Mouse (Mus musculus) G1E (cell line): ENCODE measurements around the gene Bcl11b. TPM values are rescaled to one million over a fixed set of nuclear protein-coding genes. Genes with fewer than 3 reads are reported as not detected.

Source experiments
- ATAC-seq: 2 replicates; pipeline ENCODE4 v1.8.0; 2016; ENCODE audit warnings: mild to moderate bottlenecking; ENCODE audit not compliant: insufficient number of reproducible peaks, poor library complexity, low FRiP score, severe bottlenecking; ENCODE audit errors: extremely low read depth
- DNase-seq: peaks from one replicate; pipeline ENCODE4 v3.0.0; 2012; ENCODE audit warnings: low spot score
- H3K27me3 ChIP-seq: 2 replicates; pipeline ENCODE4 v1.6.1; 2012; ENCODE audit warnings: mild to moderate bottlenecking, low read length, inconsistent platforms; ENCODE audit not compliant: insufficient read depth
- H3K36me3 ChIP-seq: replicated peaks from 2 replicates; pipeline ENCODE3; 2012; ENCODE audit warnings: mild to moderate bottlenecking, inconsistent platforms
- H3K4me1 ChIP-seq: 2 replicates; pipeline ENCODE4 v1.6.1; 2012; ENCODE audit warnings: low read depth, low read length, inconsistent platforms, mixed read lengths; ENCODE audit not compliant: insufficient read depth
- H3K4me3 ChIP-seq: 2 replicates; pipeline ENCODE4 v1.5.1; 2012; ENCODE audit warnings: low read depth, mild to moderate bottlenecking, inconsistent platforms, low read length, moderate library complexity, mixed read lengths
- H3K9me3 ChIP-seq: replicated peaks from 2 replicates; pipeline ENCODE4 v1.6.1; 2012; ENCODE audit warnings: inconsistent platforms
- CTCF ChIP-seq: IDR thresholded peaks from 2 replicates; pipeline ENCODE4 v1.5.1; 2012; ENCODE audit warnings: low read depth, low read length, inconsistent platforms, mixed read lengths
- GATA1 ChIP-seq: IDR thresholded peaks from 2 replicates; pipeline ENCODE4 v1.6.1; 2012; ENCODE audit warnings: borderline replicate concordance, low read length, inconsistent platforms, mixed read lengths
- GATA2 ChIP-seq: IDR thresholded peaks from 2 replicates; pipeline ENCODE4 v1.6.1; 2012; ENCODE audit warnings: low read depth, low read length, inconsistent platforms, borderline replicate concordance
- POLR2AphosphoS5 ChIP-seq: IDR thresholded peaks from 2 replicates; pipeline ENCODE4 v1.6.1; 2012; ENCODE audit warnings: low read depth, low read length, inconsistent platforms; ENCODE audit not compliant: insufficient replicate concordance
- TAL1 ChIP-seq: conservative IDR thresholded peaks from 2 replicates; pipeline ENCODE4 v1.6.1; 2012; ENCODE audit warnings: low read depth, low read length, inconsistent platforms, mixed read lengths
- polyA plus RNA-seq: library from polyadenylated mRNA; stranded (reverse); fragments of >175 nt; gene quantifications from 2 replicates; pipeline ENCODE4 v1.2.3, GENCODE M21; 2012
- total RNA-seq, 2 experiments: library from RNA; stranded (forward) in 1 of 2; stranded (reverse) in 1 of 2; fragments of 200-1000 nt in 1 of 2; fragments of >200 nt in 1 of 2; fragmentation: Nextera tagmentation in 1 of 2; gene quantifications; 2 replicates each; pipeline ENCODE4 v1.2.3; 2014 to 2017

The Bcl11b gene
- total and polyA plus RNA-seq, 3 experiments = 0.05 TPM; not detected in 2

- DNase-seq (no peak), ATAC-seq (no peak)
- Histone ChIP-seq H3K9me3 (peaks cover 76% of the 10 kb centered on the region), H3K4me3 (no peak overlapping the region), H3K27me3 (no peaks in the 10 kb centered on the region), H3K36me3 (no peaks in the 10 kb centered on the region), H3K4me1 (no peaks in the 10 kb centered on the region)
- TF ChIP-seq GATA1 (no peak), TAL1 (no peak), GATA2 (no peak), CTCF (no peak), POLR2AphosphoS5 (no peak)
Observed at GRCm38 (mm10) chr12:108035412-108036078, 32.1 kb upstream of the Bcl11b start.

GRCm38 (mm10) chr12:108022835-108023615, 19.6 kb upstream of the Bcl11b start:
- no peaks in the 10 kb centered on the region for H3K27me3 ChIP-seq
- H3K9me3 ChIP-seq = peaks cover 82% of the 10 kb centered on the region
- no peak overlapping the region for H3K4me3 ChIP-seq
- no peaks in the 10 kb centered on the region for H3K4me1 ChIP-seq
- DNase-seq (no peak), ATAC-seq (no peak)
- TF ChIP-seq POLR2AphosphoS5 (no peak), TAL1 (no peak), GATA2 (no peak), CTCF (no peak), GATA1 (no peak)
- H3K36me3 ChIP-seq = no peaks in the 10 kb centered on the region

- ATAC-seq (no peak), DNase-seq (no peak)
- Histone ChIP-seq H3K4me1 (no peaks in the 10 kb centered on the region), H3K27me3 (no peaks in the 10 kb centered on the region), H3K36me3 (no peaks in the 10 kb centered on the region), H3K9me3 (peaks cover 83% of the 10 kb centered on the region), H3K4me3 (no peak overlapping the region)
- TF ChIP-seq GATA1 = no peak
- TF ChIP-seq GATA2 = no peak
- TF ChIP-seq POLR2AphosphoS5 = no peak
- TF ChIP-seq TAL1 = no peak
- TF ChIP-seq CTCF = no peak
Observed at GRCm38 (mm10) chr12:108012003-108012402, 8.6 kb upstream of the Bcl11b start.

- Histone ChIP-seq H3K4me3 (no peak overlapping the region), H3K27me3 (no peaks in the 10 kb centered on the region), H3K4me1 (no peaks in the 10 kb centered on the region; the same call in 1 of the 2 replicates), H3K36me3 (no peaks in the 10 kb centered on the region), H3K9me3 (peaks cover 84% of the 10 kb centered on the region)
- DNase-seq = no peak
- no peak for ATAC-seq
- TF ChIP-seq TAL1 (no peak), GATA2 (no peak), CTCF (no peak), GATA1 (no peak), POLR2AphosphoS5 (no peak)
Observed at GRCm38 (mm10) chr12:108010346-108010745, 6.9 kb upstream of the Bcl11b start.

GRCm38 (mm10) chr12:108009156-108009555, 5.8 kb upstream of the Bcl11b start:
- no peaks in the 10 kb centered on the region for H3K36me3 ChIP-seq
- TF ChIP-seq POLR2AphosphoS5 (no peak), GATA1 (no peak), GATA2 (no peak), TAL1 (no peak), CTCF (no peak)
- no peak overlapping the region for H3K4me3 ChIP-seq
- H3K4me1 ChIP-seq = no peaks in the 10 kb centered on the region; the same call in 1 of the 2 replicates
- no peaks in the 10 kb centered on the region for H3K27me3 ChIP-seq
- peaks cover 86% of the 10 kb centered on the region for H3K9me3 ChIP-seq
- ATAC-seq (no peak), DNase-seq (no peak)
